Mouse (Mus musculus) cerebellum, adult 2 months (tissue): ENCODE data around the gene Gsn.
A peak's percentile ranks its signal among the peaks of the same experiment; 100 is the strongest.

ENCODE experiments used
- CTCF ChIP-seq: fragments of 200-500 bp; IDR thresholded peaks from 2 replicates; pipeline ENCODE4 v1.5.1; 2011; ENCODE audit warnings: low read depth, mild to moderate bottlenecking, control low read depth, low read length, moderate library complexity, borderline replicate concordance; ENCODE audit not compliant: insufficient read depth
- POLR2A ChIP-seq: fragments of 200-500 bp; IDR thresholded peaks from 2 replicates; pipeline ENCODE4 v1.6.1; 2011; ENCODE audit warnings: low read length, control low read depth, borderline replicate concordance; ENCODE audit not compliant: insufficient read depth

DNA sequence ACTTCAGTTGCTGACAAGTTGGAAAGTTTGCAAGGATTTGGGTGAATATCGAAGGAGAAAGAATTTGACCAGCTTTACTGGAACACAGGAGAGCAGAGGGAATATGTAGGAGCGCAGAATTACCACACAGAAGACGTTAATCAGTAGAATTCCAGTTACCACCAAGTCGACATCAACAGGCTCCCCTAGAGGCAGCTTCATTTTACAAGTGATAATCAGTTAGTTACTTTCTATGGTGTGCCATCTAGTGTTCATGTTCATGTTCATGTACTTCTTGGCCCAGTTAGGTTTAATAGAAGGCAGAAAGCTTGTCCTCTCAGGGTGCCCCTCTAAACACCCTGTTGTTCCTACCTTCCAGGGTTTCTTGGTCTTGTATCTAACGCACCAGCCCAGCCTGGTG is 93.0 kb downstream of the Gsn start:
- peak; percentile 55; the same call in 1 of the 2 replicates for TF ChIP-seq CTCF
- TF ChIP-seq POLR2A: no peak
